Comparison of ENCODE assay signal across 19 mouse cellular contexts in the genomic region with DNA sequence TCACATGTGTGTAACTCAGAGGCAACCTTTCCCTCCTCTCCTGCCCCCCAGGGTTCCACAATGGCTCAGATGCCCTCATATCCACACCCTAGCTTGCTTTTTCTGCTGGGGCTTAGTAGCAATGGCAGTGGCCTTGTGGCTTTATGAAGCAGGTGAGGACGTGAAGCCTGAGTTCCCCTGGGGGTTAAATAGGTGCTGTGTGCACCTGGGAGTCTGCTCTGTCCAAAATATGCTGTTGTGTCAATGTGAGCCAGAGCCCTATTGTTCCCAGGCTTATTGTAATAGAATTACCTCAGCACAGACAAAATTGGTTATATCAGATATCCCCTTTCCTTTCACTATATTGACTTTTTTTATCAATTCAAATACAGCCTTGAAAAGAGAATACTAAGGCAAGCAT.
DNase-seq lines count a peak whose midpoint lies in the region; ATAC-seq lines count a peak whose summit lies in the region.
"Had no signal": no experiment of that assay in that cellular context is flagged by ENCODE, and none has a peak within 500 bp of the region (broad histone marks: within the 10 kb centered on the region; RNA-seq: fewer than 3 reads in every experiment).

No protein-coding gene starts in this region.

- no peak overlapping the region for H3K27ac ChIP-seq in embryonic facial prominence, embryonic 14.5 days (replicated peaks; ENCODE audit: low read depth, low read length)
- no peak overlapping the region for H3K27ac ChIP-seq in embryonic facial prominence, embryonic 10.5 days (replicated peaks)
- no peak overlapping the region for H3K27ac ChIP-seq in embryonic facial prominence, embryonic 15.5 days (replicated peaks)

- ATAC-seq in embryonic facial prominence, embryonic 14.5 days (ENCODE audit: low read depth), result peak; percentile 80; the same call in 1 of the 2 replicates
- ATAC-seq in embryonic facial prominence, embryonic 15.5 days (ENCODE audit: insufficient number of reproducible peaks, low FRiP score, low TSS enrichment, low read depth), result peak; percentile 77; the same call in 1 of the 2 replicates
- ATAC-seq: activated CD4-positive, CD25-positive, alpha-beta regulatory T cell, adult 4 months; CD4-positive, CD25-positive, alpha-beta regulatory T cell, adult 4 months; Patski had no signal

- no peak overlapping the region for H3K9ac ChIP-seq in embryonic facial prominence, embryonic 14.5 days (ENCODE audit: low read depth, low read length)
- no peak overlapping the region for H3K9ac ChIP-seq in embryonic facial prominence, embryonic 15.5 days

- 50% methylated on average over 1 of the region's 1 CpGs for WGBS in embryonic facial prominence, embryonic 14.5 days
- WGBS in embryonic facial prominence, embryonic 10.5 days, result 69% methylated on average over 1 of the region's 1 CpGs
- WGBS in embryonic facial prominence, embryonic 15.5 days, result 48% methylated on average over 1 of the region's 1 CpGs

- H3K4me3 ChIP-seq in embryonic facial prominence, embryonic 14.5 days (ENCODE audit: low read depth, low read length), result no peak overlapping the region
- H3K4me3 ChIP-seq in embryonic facial prominence, embryonic 10.5 days, result no peak overlapping the region
- H3K4me3 ChIP-seq in embryonic facial prominence, embryonic 15.5 days (replicated peaks), result no peak overlapping the region

- H3K4me2 ChIP-seq in embryonic facial prominence, embryonic 14.5 days (ENCODE audit: low read depth, low read length), result no peak overlapping the region
- H3K4me2 ChIP-seq in embryonic facial prominence, embryonic 15.5 days (replicated peaks), result no peak overlapping the region

- H3K36me3 ChIP-seq in embryonic facial prominence, embryonic 14.5 days (ENCODE audit: control insufficient read depth, insufficient read depth, low read length), result no peaks in the 10 kb centered on the region
- no peaks in the 10 kb centered on the region for H3K36me3 ChIP-seq in embryonic facial prominence, embryonic 10.5 days (replicated peaks)
- no peaks in the 10 kb centered on the region for H3K36me3 ChIP-seq in embryonic facial prominence, embryonic 15.5 days
- H3K36me3 ChIP-seq: G1E had no signal

- no peaks in the 10 kb centered on the region for H3K9me3 ChIP-seq in embryonic facial prominence, embryonic 14.5 days (ENCODE audit: control insufficient read depth, low read length)
- no peaks in the 10 kb centered on the region for H3K9me3 ChIP-seq in embryonic facial prominence, embryonic 10.5 days
- H3K9me3 ChIP-seq in embryonic facial prominence, embryonic 15.5 days (replicated peaks), result no peaks in the 10 kb centered on the region

- H3K4me1 ChIP-seq in embryonic facial prominence, embryonic 14.5 days (ENCODE audit: control insufficient read depth, insufficient read depth, low read length), result no peaks in the 10 kb centered on the region
- H3K4me1 ChIP-seq in embryonic facial prominence, embryonic 10.5 days, result no peaks in the 10 kb centered on the region
- no peaks in the 10 kb centered on the region for H3K4me1 ChIP-seq in embryonic facial prominence, embryonic 15.5 days

- peak; percentile 31 for DNase-seq in embryonic facial prominence, embryonic 14.5 days (ENCODE audit: low spot score)
- DNase-seq in embryonic facial prominence, embryonic 10.5 days (ENCODE audit: low spot score), result no peak
- no peak for DNase-seq in urinary bladder, postnatal 10 days (ENCODE audit: low spot score)
- DNase-seq: adrenal gland, adult 2 months; adrenal gland, adult 8-10 months; adrenal gland, postnatal 10 days; adrenal gland, postnatal 14 days; adrenal gland, postnatal 25 days; adrenal gland, postnatal 36 days; B cell, adult 2 months; cerebellum, adult 11 months; cerebellum, adult 11-12 months; cerebellum, adult 18-20 months had no signal

- no peaks in the 10 kb centered on the region for H3K27me3 ChIP-seq in embryonic facial prominence, embryonic 14.5 days (replicated peaks; ENCODE audit: control insufficient read depth, insufficient read depth, low read length)
- no peaks in the 10 kb centered on the region for H3K27me3 ChIP-seq in embryonic facial prominence, embryonic 10.5 days (replicated peaks; ENCODE audit: low read depth, poor library complexity, severe bottlenecking)
- H3K27me3 ChIP-seq in embryonic facial prominence, embryonic 15.5 days, result no peaks in the 10 kb centered on the region
- H3K27me3 ChIP-seq: CH12.LX had no signal
